Comparison of ENCODE assay signal across 21 mouse cellular contexts in genomic region chr12:25293470-25294178, GRCm38 (mm10).
DNase-seq lines count a peak whose midpoint lies in the region; ATAC-seq lines count a peak whose summit lies in the region.
"Had no signal": no experiment of that assay in that cellular context is flagged by ENCODE, and none has a peak within 500 bp of the region (broad histone marks: within the 10 kb centered on the region; RNA-seq: fewer than 3 reads in every experiment).

No protein-coding gene starts in this region.

- no peak for ATAC-seq in liver, embryonic 11.5 days (replicated peaks; ENCODE audit: low FRiP score)
- ATAC-seq in liver, embryonic 12.5 days = no peak
- ATAC-seq in heart, embryonic 16.5 days (replicated peaks; ENCODE audit: extremely low read depth, insufficient read depth, low FRiP score) = peak; percentile 93
- ATAC-seq in midbrain, embryonic 15.5 days (replicated peaks) = peak; percentile 80
- no peak for ATAC-seq in megakaryocyte, adult 5-6 weeks (ENCODE audit: poor library complexity, severe bottlenecking)
- ATAC-seq: intestine, embryonic 16.5 days had no signal

- H3K4me2 ChIP-seq in liver, embryonic 11.5 days = no peak overlapping the region
- no peak overlapping the region for H3K4me2 ChIP-seq in liver, embryonic 12.5 days
- H3K4me2 ChIP-seq in heart, embryonic 16.5 days (ENCODE audit: low read depth, low read length) = peak overlapping the region; percentile 27; the same call in 1 of the 2 replicates
- H3K4me2 ChIP-seq in midbrain, embryonic 15.5 days = no peak overlapping the region
- H3K4me2 ChIP-seq: hindbrain, embryonic 12.5 days; liver, embryonic 15.5 days; midbrain, embryonic 12.5 days; neural tube, embryonic 13.5 days had no signal

- no peak overlapping the region for H3K4me3 ChIP-seq in liver, embryonic 11.5 days (ENCODE audit: low read depth, low read length)
- no peak overlapping the region for H3K4me3 ChIP-seq in liver, embryonic 12.5 days
- no peak overlapping the region for H3K4me3 ChIP-seq in heart, embryonic 16.5 days (ENCODE audit: low read length)
- no peak overlapping the region for H3K4me3 ChIP-seq in midbrain, embryonic 15.5 days
- H3K4me3 ChIP-seq: erythroblast, embryonic 14.5 days; gastrocnemius, adult 2 months; hindbrain, embryonic 12.5 days; limb, embryonic 10.5 days; liver, embryonic 15.5 days; midbrain, embryonic 12.5 days; neural tube, embryonic 13.5 days had no signal

- DNase-seq in heart, adult 11 months = peak; percentile 90
- DNase-seq in heart, adult 18-20 months = no peak
- no peak for DNase-seq in liver, embryonic 11.5 days (ENCODE audit: low spot score)
- no peak for DNase-seq in yolk sac, embryonic 10.5 days (ENCODE audit: low spot score)
- DNase-seq: cerebellum, adult 8-10 months; gastrocnemius, adult 2 months; kidney, postnatal 25 days; spleen, adult 18-20 months; thymus, postnatal 25 days had no signal

- no peak overlapping the region for H3K9ac ChIP-seq in liver, embryonic 11.5 days (ENCODE audit: low read depth, low read length)
- no peak overlapping the region for H3K9ac ChIP-seq in liver, embryonic 12.5 days
- H3K9ac ChIP-seq in heart, embryonic 16.5 days (ENCODE audit: low read length) = no peak overlapping the region
- H3K9ac ChIP-seq in midbrain, embryonic 15.5 days = no peak overlapping the region
- H3K9ac ChIP-seq: hindbrain, embryonic 12.5 days; liver, embryonic 15.5 days; midbrain, embryonic 12.5 days; neural tube, embryonic 13.5 days had no signal

- WGBS in liver, embryonic 11.5 days = 24% methylated on average over 6 of the region's 6 CpGs
- WGBS in liver, embryonic 12.5 days (ENCODE audit: insufficient replicate concordance) = 20% methylated on average over 6 of the region's 6 CpGs
- WGBS in heart, embryonic 16.5 days = 16% methylated on average over 6 of the region's 6 CpGs
- WGBS in midbrain, embryonic 15.5 days = 35% methylated on average over 6 of the region's 6 CpGs

- no peaks in the 10 kb centered on the region for H3K9me3 ChIP-seq in liver, embryonic 11.5 days (ENCODE audit: control insufficient read depth, low read length)
- no peaks in the 10 kb centered on the region for H3K9me3 ChIP-seq in liver, embryonic 12.5 days (replicated peaks)
- peaks cover 6% of the 10 kb centered on the region; the same call in 1 of the 2 replicates for H3K9me3 ChIP-seq in heart, embryonic 16.5 days (replicated peaks; ENCODE audit: control insufficient read depth, low read length)
- no peaks in the 10 kb centered on the region for H3K9me3 ChIP-seq in midbrain, embryonic 15.5 days
- H3K9me3 ChIP-seq: hindbrain, embryonic 12.5 days; limb, embryonic 10.5 days; liver, embryonic 15.5 days; midbrain, embryonic 12.5 days; neural tube, embryonic 13.5 days had no signal

- H3K27ac ChIP-seq in liver, embryonic 11.5 days (ENCODE audit: low read depth, low read length) = 0 out of 2 replicates have a peak overlapping the region, but pooled peaks have one; percentile 25
- H3K27ac ChIP-seq in liver, embryonic 12.5 days = no peak overlapping the region
- H3K27ac ChIP-seq in heart, embryonic 16.5 days (ENCODE audit: low read length) = peak overlapping the region; percentile 78
- peak overlapping the region; percentile 39 for H3K27ac ChIP-seq in midbrain, embryonic 15.5 days
- H3K27ac ChIP-seq: gastrocnemius, adult 2 months; hindbrain, embryonic 12.5 days; limb, embryonic 10.5 days; liver, embryonic 15.5 days; midbrain, embryonic 12.5 days; neural tube, embryonic 13.5 days; stomach, postnatal 0 days had no signal

- peaks cover 14% of the 10 kb centered on the region for H3K4me1 ChIP-seq in liver, embryonic 11.5 days (replicated peaks; ENCODE audit: control insufficient read depth, insufficient read depth, low read length)
- H3K4me1 ChIP-seq in liver, embryonic 12.5 days = peaks cover 24% of the 10 kb centered on the region
- H3K4me1 ChIP-seq in heart, embryonic 16.5 days (ENCODE audit: control insufficient read depth, insufficient read depth, low read length) = peaks cover 29% of the 10 kb centered on the region
- H3K4me1 ChIP-seq in midbrain, embryonic 15.5 days = peaks cover 12% of the 10 kb centered on the region

- H3K27me3 ChIP-seq in liver, embryonic 11.5 days (replicated peaks; ENCODE audit: control insufficient read depth, insufficient read depth, low read length) = no peaks in the 10 kb centered on the region
- no peaks in the 10 kb centered on the region for H3K27me3 ChIP-seq in liver, embryonic 12.5 days (replicated peaks)
- H3K27me3 ChIP-seq in heart, embryonic 16.5 days (ENCODE audit: control insufficient read depth, insufficient read depth, low read length) = no peaks in the 10 kb centered on the region
- H3K27me3 ChIP-seq in midbrain, embryonic 15.5 days (replicated peaks) = no peaks in the 10 kb centered on the region
- H3K27me3 ChIP-seq: hindbrain, embryonic 12.5 days; liver, embryonic 15.5 days; midbrain, embryonic 12.5 days; neural tube, embryonic 13.5 days had no signal

- no peaks in the 10 kb centered on the region for H3K36me3 ChIP-seq in liver, embryonic 11.5 days (ENCODE audit: control insufficient read depth, insufficient read depth, low read length)
- no peaks in the 10 kb centered on the region for H3K36me3 ChIP-seq in liver, embryonic 12.5 days
- no peaks in the 10 kb centered on the region for H3K36me3 ChIP-seq in heart, embryonic 16.5 days (ENCODE audit: control insufficient read depth, insufficient read depth)
- no peaks in the 10 kb centered on the region for H3K36me3 ChIP-seq in midbrain, embryonic 15.5 days (replicated peaks)
- H3K36me3 ChIP-seq: hindbrain, embryonic 12.5 days; limb, embryonic 10.5 days; liver, embryonic 15.5 days; midbrain, embryonic 12.5 days; neural tube, embryonic 13.5 days had no signal

Comparison
In these comparisons a context has a peak if more than half of its experiments do, and no peak if none do; other contexts are left out.
1. ATAC-seq: peak in heart, embryonic 16.5 days (single experiment) and midbrain, embryonic 15.5 days (single experiment); none in liver, embryonic 11.5 days (single experiment), liver, embryonic 12.5 days (single experiment) and megakaryocyte, adult 5-6 weeks (single experiment).